Mouse (Mus musculus) lung, adult 2 months (tissue): ENCODE measurements at regions not wholly inside any gene's neighbourhood (a gene's known extent, or its start where the extent isn't known, plus 50 kb on each side); places are given as distances from the start of the nearest gene placed in this dataset.

ENCODE experiments used
- DNase-seq: peaks from one replicate; pipeline ENCODE4 v3.0.0; 2022
- H3K4me1 ChIP-seq: fragments of 200-500 bp; 2 replicates; pipeline ENCODE4 v1.6.1; 2011; ENCODE audit warnings: low read length; ENCODE audit not compliant: control insufficient read depth, insufficient read depth
- H3K4me3 ChIP-seq: fragments of 200-500 bp; replicated peaks from 2 replicates; pipeline ENCODE3; 2011; ENCODE audit warnings: low read depth, mild to moderate bottlenecking, control low read depth, low read length; ENCODE audit errors: extremely low read depth
- CTCF ChIP-seq: fragments of 200-500 bp; IDR thresholded peaks from 2 replicates; pipeline ENCODE4 v1.5.1; 2011; ENCODE audit warnings: mild to moderate bottlenecking, low read length, control low read depth; ENCODE audit not compliant: insufficient read depth
- POLR2A ChIP-seq: fragments of 200-500 bp; IDR thresholded peaks from 2 replicates; pipeline ENCODE4 v1.6.1; 2011; ENCODE audit warnings: low read depth, mild to moderate bottlenecking, control low read depth, low read length, borderline replicate concordance; ENCODE audit errors: extremely low read depth
- WGBS: fragments of 180-500 bp; shearing (Covaris S2); methylation state at CpG from one replicate; pipeline ENCODE4 v1.1.7; 2018; 5-methylcytosine and 5-hydroxymethylcytosine counted together

DNA sequence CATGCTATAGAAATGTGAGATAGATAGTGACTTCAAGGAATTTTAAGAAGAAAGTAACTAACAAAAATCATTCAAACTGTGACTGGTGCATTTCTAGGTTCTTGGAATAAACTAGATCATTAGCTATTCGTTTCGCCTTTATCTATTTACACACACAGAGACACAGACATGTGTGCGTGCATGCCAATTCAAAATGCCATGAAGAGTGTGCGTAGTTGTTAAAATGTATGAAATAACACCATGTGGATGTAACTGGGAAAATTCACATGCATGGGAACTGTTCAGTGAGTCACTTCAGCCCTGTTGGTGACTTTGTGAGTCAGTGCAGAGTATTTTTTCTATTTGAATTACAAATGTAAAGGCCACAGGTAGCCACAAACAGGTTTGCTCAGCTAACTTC is 460.8 kb downstream of the Fat4 start:
- Histone ChIP-seq H3K4me3 (no peak overlapping the region), H3K4me1 (no peaks in the 10 kb centered on the region)
- WGBS: 95% methylated on average over 4 of the region's 4 CpGs
- no peak for TF ChIP-seq CTCF
- no peak for TF ChIP-seq POLR2A
- no peak for DNase-seq

DNA sequence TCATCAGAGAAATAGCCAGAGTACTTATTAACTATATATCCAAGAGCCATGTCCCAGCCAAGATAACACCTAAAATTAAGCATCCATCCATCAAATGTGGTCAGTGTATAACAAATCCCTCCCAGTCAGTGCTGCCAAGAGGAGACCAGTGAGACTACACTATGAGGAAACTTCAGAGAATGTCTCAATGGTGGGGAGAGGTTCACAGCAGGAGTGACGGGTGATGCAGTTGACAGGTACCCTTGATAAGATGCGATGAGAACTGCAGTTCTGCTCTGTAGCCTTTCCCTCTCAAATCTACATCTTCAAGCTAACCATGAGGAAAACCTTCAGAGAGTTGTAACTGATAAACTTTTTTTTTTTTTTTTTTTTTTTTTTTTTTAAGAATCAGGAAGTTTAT is 470.3 kb downstream of the Fat4 start:
- no peak for DNase-seq

DNA sequence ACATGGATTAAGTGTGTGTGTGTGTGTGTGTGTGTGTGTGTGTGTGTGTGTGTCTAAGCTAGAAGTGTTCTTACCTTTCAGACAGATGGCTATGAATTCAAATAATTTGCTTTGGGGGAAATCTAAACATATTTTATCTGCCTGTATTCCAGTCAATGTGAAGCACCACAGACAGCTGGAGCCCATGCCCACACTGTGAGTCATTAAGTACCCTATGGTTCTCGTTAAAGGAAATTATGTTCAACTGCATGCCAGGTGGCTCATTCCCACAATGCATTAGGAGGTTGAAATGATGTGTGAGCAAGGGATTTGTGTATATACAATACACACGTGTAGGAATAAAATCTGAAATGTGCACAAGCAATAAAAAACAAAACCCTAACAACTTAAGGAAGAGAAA is 473.5 kb downstream of the Fat4 start:
- TF ChIP-seq POLR2A: no peak
- no peak for TF ChIP-seq CTCF
- Histone ChIP-seq H3K4me3 (no peak overlapping the region), H3K4me1 (no peaks in the 10 kb centered on the region)
- 58% methylated on average over 2 of the region's 2 CpGs for WGBS
- DNase-seq: no peak

More for the DNA sequence above, 470.3 kb downstream of the Fat4 start:
- Histone ChIP-seq H3K4me3 (no peak overlapping the region), H3K4me1 (no peaks in the 10 kb centered on the region)
- WGBS: 47% methylated on average over 2 of the region's 2 CpGs
- TF ChIP-seq CTCF (no peak), POLR2A (no peak)

DNA sequence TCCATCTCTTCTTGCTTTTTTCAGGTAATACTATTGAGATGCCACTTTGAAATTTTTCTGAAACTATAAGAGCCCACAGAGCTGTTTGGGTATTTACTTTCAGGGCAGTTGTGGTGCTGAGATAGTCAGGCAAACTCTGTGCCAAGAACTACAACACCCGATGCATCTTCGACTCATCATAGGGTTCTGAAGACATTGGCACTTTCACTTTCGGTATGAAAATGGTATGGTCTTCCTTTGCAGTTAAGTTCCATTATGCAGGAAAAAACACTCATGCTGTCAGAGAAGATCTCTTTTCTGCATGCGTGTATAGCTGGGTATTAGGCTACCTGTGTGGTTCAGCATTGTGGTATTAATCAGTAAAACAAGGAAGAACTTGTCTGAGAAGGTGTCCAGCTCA is 484.2 kb downstream of the Fat4 start:
- no peak for TF ChIP-seq CTCF
- TF ChIP-seq POLR2A: no peak
- H3K4me1 ChIP-seq: no peaks in the 10 kb centered on the region
- no peak overlapping the region for H3K4me3 ChIP-seq
- DNase-seq: no peak
- WGBS: 56% methylated on average over 4 of the region's 4 CpGs

DNA sequence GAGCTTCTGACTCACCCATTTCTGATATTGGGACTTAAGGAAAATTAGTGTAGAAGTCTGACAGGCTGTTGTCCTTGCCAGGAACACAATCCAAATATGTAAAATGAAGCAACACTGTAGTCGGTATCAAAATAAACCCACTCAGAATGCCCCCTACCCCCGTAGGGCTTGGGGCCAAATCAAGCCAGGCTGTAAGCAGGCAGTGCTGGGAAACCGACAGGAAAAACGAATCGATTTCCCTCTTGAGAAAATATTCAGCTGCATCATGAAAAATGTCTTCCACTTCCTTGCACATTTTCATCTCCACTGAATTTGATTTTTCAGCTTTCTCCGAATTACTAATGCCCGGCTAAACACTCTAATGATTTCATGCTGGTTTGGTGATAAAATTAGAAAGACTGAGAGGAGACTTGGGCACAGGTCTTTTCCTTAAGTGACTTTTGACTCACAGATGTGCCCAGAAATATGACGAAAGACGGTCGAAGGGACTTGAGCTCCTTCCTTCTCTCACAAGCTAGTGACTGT is 485.7 kb downstream of the Fat4 start:
- 61% methylated on average over 10 of the region's 10 CpGs for WGBS
- H3K4me1 ChIP-seq: no peaks in the 10 kb centered on the region
- no peak overlapping the region for H3K4me3 ChIP-seq
- no peak for TF ChIP-seq CTCF
- no peak for TF ChIP-seq POLR2A
- no peak for DNase-seq

DNA sequence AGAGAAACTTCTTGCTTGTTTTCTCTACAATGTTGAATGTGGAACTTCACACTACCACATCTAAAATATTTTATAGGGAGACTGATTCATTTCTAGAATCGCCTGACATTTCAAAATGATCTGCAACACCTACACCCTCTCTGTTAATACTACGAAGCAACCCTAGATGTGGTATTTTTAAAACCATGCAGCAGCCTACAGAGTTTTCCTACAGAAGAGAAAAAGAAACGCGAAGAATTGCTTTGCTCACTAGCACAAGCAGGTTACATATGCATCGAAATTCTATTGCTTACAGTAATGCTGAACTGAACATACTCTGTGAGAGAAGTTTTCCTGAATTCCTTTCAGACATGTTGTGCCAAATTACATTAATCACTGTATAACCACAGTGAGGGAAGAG is 488.7 kb downstream of the Fat4 start:
- no peak for TF ChIP-seq POLR2A
- no peak for TF ChIP-seq CTCF
- H3K4me1 ChIP-seq: no peaks in the 10 kb centered on the region

DNA sequence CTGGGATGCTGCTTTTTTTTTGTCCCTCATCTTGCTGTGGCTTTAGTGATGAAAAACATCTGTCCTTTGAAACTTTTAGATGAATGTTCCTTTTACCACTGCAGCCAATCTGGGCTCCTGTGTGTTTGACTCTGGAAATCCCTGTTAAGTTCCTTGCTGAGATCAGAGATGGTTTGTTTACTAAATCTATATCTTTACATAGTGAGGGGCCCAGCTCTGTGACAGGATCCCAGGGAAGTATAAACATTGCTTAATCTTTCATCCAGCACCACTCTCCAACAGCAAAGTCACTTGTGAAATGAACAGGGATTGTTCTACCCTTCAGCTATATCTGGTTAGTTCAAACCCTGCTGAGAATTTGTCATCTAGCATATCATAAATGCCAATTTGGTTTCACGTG is 501.8 kb downstream of the Fat4 start:
- TF ChIP-seq POLR2A: no peak
- TF ChIP-seq CTCF: no peak
- no peak for DNase-seq
- Histone ChIP-seq H3K4me1 (no peaks in the 10 kb centered on the region), H3K4me3 (no peak overlapping the region)
- WGBS: 60% methylated on average over 1 of the region's 1 CpGs

More for the DNA sequence above, 488.7 kb downstream of the Fat4 start:
- 87% methylated on average over 5 of the region's 5 CpGs for WGBS
- DNase-seq: no peak
- no peak overlapping the region for H3K4me3 ChIP-seq

DNA sequence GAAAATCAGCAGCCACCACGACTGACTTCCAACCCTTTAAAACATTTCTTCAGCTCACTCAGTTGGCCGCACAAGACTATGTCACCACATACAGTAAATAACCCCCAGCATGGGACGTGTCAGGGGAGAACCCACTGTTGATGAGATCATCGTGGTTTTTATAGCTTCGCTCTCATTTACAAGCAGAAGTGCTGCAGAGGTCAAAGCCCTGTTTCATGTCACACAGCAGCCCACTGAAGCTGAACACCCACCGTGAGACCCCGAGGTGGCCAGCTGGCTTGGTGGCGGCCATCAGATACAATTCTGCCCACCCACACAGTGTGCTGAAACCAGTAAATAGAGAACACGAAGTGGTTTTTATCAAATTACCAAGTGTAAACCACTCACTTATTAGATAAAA is 503.7 kb downstream of the Fat4 start:
- no peak for DNase-seq
- 54% methylated on average over 9 of the region's 9 CpGs for WGBS
- Histone ChIP-seq H3K4me3 (no peak overlapping the region), H3K4me1 (no peaks in the 10 kb centered on the region)
- TF ChIP-seq CTCF (no peak), POLR2A (no peak)

DNA sequence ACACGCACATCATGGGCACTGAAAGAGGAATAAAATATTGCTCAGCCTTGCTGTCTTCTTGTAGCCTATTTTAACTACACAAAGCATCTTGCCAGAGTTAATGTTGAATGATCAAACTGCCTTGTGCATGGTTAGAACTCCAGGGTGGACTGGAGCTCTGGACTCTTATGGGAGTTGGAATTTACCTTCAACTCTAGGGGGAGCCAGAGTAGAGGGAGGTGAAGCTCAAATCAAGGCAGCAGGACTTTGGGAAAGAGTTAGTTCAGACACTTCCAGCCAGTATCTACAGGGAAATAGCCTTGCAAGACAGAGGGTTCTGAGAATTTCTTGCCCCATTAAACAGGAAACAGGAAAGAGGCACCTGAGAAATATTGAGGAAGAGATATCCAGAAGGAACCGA is 505.3 kb downstream of the Fat4 start:
- no peak for DNase-seq
- no peak overlapping the region for H3K4me3 ChIP-seq
- H3K4me1 ChIP-seq: no peaks in the 10 kb centered on the region
- WGBS: 64% methylated on average over 2 of the region's 2 CpGs
- TF ChIP-seq CTCF: no peak
- TF ChIP-seq POLR2A: no peak

DNA sequence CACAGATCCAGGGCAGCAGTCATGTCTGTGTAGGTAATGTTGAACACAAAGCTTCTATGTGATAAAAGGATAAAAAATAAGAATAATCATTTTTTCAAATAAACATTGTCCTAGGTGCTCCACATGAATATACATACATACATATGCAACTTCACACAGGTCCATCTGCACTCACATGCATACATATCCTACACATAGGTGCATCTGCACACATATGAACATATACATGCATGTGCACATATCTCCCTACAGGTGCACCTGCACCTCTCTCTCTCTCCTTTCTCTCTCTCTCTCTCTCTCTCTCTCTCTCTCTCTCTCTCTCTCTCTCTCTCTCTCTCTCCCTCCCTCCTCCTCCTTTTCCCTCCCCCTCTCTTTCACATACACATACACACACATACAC is 509.9 kb downstream of the Fat4 start:
- Histone ChIP-seq H3K4me1 (no peaks in the 10 kb centered on the region), H3K4me3 (no peak overlapping the region)
- no peak for TF ChIP-seq CTCF
- no peak for TF ChIP-seq POLR2A
- no peak for DNase-seq
